ENCODE assay signal across 17 mouse cellular contexts in genomic region chr13:92923496-92923895, GRCm38 (mm10).
DNase-seq lines count a peak whose midpoint lies in the region; ATAC-seq and TF ChIP-seq lines count a peak whose summit lies in the region.
"Had no signal": no experiment of that assay in that cellular context is flagged by ENCODE, and none has a peak within 500 bp of the region (broad histone marks: within the 10 kb centered on the region; RNA-seq: fewer than 3 reads in every experiment).

No protein-coding gene starts in this region.

- H3K9ac ChIP-seq in liver, adult 2 months (ENCODE audit: low read depth, low read length), result no peak overlapping the region
- no peak overlapping the region for H3K9ac ChIP-seq in liver, embryonic 12.5 days
- H3K9ac ChIP-seq in MEL (ENCODE audit: control insufficient read depth, low read depth, low read length, poor library complexity, severe bottlenecking), result no peak overlapping the region
- no peak overlapping the region for H3K9ac ChIP-seq in forebrain, postnatal 0 days
- H3K9ac ChIP-seq: heart, embryonic 15.5 days; hindbrain, embryonic 14.5 days; lung, embryonic 14.5 days had no signal

- WGBS in liver, adult 2 months, result 86% methylated on average over 2 of the region's 2 CpGs
- WGBS in liver, embryonic 12.5 days (ENCODE audit: insufficient replicate concordance), result 37% methylated on average over 2 of the region's 2 CpGs
- WGBS in forebrain, postnatal 0 days, result 78% methylated on average over 2 of the region's 2 CpGs

- H3K9me3 ChIP-seq in liver, embryonic 12.5 days (replicated peaks), result no peaks in the 10 kb centered on the region
- no peaks in the 10 kb centered on the region for H3K9me3 ChIP-seq in MEL (replicated peaks; ENCODE audit: insufficient read depth, low read length)
- no peaks in the 10 kb centered on the region for H3K9me3 ChIP-seq in forebrain, postnatal 0 days (ENCODE audit: low read length)
- H3K9me3 ChIP-seq: forebrain, embryonic 10.5 days; heart, embryonic 15.5 days had no signal

- ATAC-seq in liver, embryonic 12.5 days, result no peak
- ATAC-seq in monocyte, adult 5-6 weeks (replicated peaks; ENCODE audit: insufficient number of reproducible peaks, low FRiP score, low TSS enrichment, poor library complexity, severe bottlenecking), result peak; percentile 66
- ATAC-seq in forebrain, postnatal 0 days, result no peak

- H3K36me3 ChIP-seq in liver, adult 2 months (ENCODE audit: control insufficient read depth, insufficient read depth, low read length), result no peaks in the 10 kb centered on the region
- no peaks in the 10 kb centered on the region for H3K36me3 ChIP-seq in liver, embryonic 12.5 days
- no peaks in the 10 kb centered on the region for H3K36me3 ChIP-seq in MEL (ENCODE audit: control insufficient read depth in 1 of 2, insufficient read depth in 2 of 2, low read length in 2 of 2)
- H3K36me3 ChIP-seq in forebrain, postnatal 0 days (ENCODE audit: insufficient read depth), result no peaks in the 10 kb centered on the region
- H3K36me3 ChIP-seq: forebrain, embryonic 10.5 days; heart, embryonic 15.5 days had no signal

- no peak for TF ChIP-seq POLR2A in liver, adult 2 months (IDR thresholded peaks at IDR 0.05; ENCODE audit: extremely low read depth, insufficient read depth, low read length)
- TF ChIP-seq POLR2A in MEL (IDR thresholded peaks at IDR 0.05; ENCODE audit: control insufficient read depth in 1 of 2, insufficient read depth in 1 of 2, low read depth in 1 of 2, low read length in 2 of 2, poor library complexity in 1 of 2), result no peak

- no peak for TF ChIP-seq EP300 in MEL (IDR thresholded peaks at IDR 0.05; ENCODE audit: low read depth in 1 of 2, low read length in 2 of 2)

- no peak overlapping the region for H3K4me3 ChIP-seq in liver, adult 2 months (ENCODE audit: insufficient read depth, low read depth, low read length)
- H3K4me3 ChIP-seq in liver, embryonic 12.5 days, result no peak overlapping the region
- no peak overlapping the region for H3K4me3 ChIP-seq in MEL (ENCODE audit: control insufficient read depth in 1 of 2, insufficient read depth in 1 of 2, low read depth in 2 of 2, low read length in 2 of 2)
- no peak overlapping the region for H3K4me3 ChIP-seq in forebrain, postnatal 0 days (ENCODE audit: low read depth, low read length)
- H3K4me3 ChIP-seq: forebrain, embryonic 10.5 days; heart, embryonic 15.5 days; myocyte had no signal

- TF ChIP-seq RAD21 in MEL (IDR thresholded peaks at IDR 0.05; ENCODE audit: low read depth, low read length), result no peak

- no peak for TF ChIP-seq CTCF in liver, adult 2 months (IDR thresholded peaks at IDR 0.05; ENCODE audit: low read depth, low read length)
- TF ChIP-seq CTCF in MEL (IDR thresholded peaks at IDR 0.05 in 2 of 3, conservative IDR thresholded peaks at IDR 0.05 in 1 of 3; ENCODE audit: control insufficient read depth in 1 of 3, insufficient read depth in 1 of 3, low read depth in 2 of 3, low read length in 3 of 3, poor library complexity in 1 of 3, severe bottlenecking in 1 of 3), result no peak
- TF ChIP-seq CTCF in forebrain, postnatal 0 days (IDR thresholded peaks at IDR 0.05; ENCODE audit: low read depth), result no peak

- H3K79me2 ChIP-seq in liver, adult 2 months (ENCODE audit: control insufficient read depth, insufficient read depth, low read length), result no peaks in the 10 kb centered on the region
- no peaks in the 10 kb centered on the region for H3K79me2 ChIP-seq in MEL (ENCODE audit: control insufficient read depth, insufficient read depth, low read length, poor library complexity)

- H3K27ac ChIP-seq in liver, adult 2 months (replicated peaks; ENCODE audit: insufficient read depth, low read depth, low read length), result no peak overlapping the region
- H3K27ac ChIP-seq in liver, embryonic 12.5 days, result no peak overlapping the region
- H3K27ac ChIP-seq in MEL (ENCODE audit: control insufficient read depth, low read depth, low read length), result no peak overlapping the region
- H3K27ac ChIP-seq in forebrain, postnatal 0 days (ENCODE audit: low read depth, low read length), result no peak overlapping the region
- H3K27ac ChIP-seq: forebrain, embryonic 10.5 days; heart, embryonic 15.5 days; hindbrain, embryonic 14.5 days had no signal

- H3K4me2 ChIP-seq in liver, embryonic 12.5 days, result no peak overlapping the region
- H3K4me2 ChIP-seq in forebrain, postnatal 0 days (ENCODE audit: low read depth), result no peak overlapping the region
- H3K4me2 ChIP-seq: heart, embryonic 15.5 days; hindbrain, embryonic 14.5 days; lung, embryonic 14.5 days; midbrain, embryonic 11.5 days had no signal

- H3K4me1 ChIP-seq in liver, adult 2 months (ENCODE audit: control insufficient read depth, insufficient read depth, low read length), result no peaks in the 10 kb centered on the region
- H3K4me1 ChIP-seq in liver, embryonic 12.5 days, result no peaks in the 10 kb centered on the region
- no peaks in the 10 kb centered on the region for H3K4me1 ChIP-seq in MEL (ENCODE audit: control insufficient read depth in 1 of 2, insufficient read depth in 2 of 2, low read length in 2 of 2)
- no peaks in the 10 kb centered on the region for H3K4me1 ChIP-seq in forebrain, postnatal 0 days (ENCODE audit: insufficient read depth)
- H3K4me1 ChIP-seq: forebrain, embryonic 10.5 days had no signal

- peak; percentile 11 for DNase-seq in liver, adult 2 months (ENCODE audit: extremely low read depth, low read depth, low spot score)
- peak; percentile 78 for DNase-seq in A20 (ENCODE audit: low read depth, low spot score)
- DNase-seq in MEL (ENCODE audit: low read depth, low spot score), result peak; percentile 64
- no peak for DNase-seq in forebrain, postnatal 0 days
- no peak for DNase-seq in kidney, postnatal 14 days
- DNase-seq: cerebellum, adult 18-20 months; kidney, adult 11 months; kidney, postnatal 25 days; lung, embryonic 14.5 days; thymus, adult 2 months had no signal

- no peaks in the 10 kb centered on the region for H3K27me3 ChIP-seq in liver, adult 2 months (ENCODE audit: control insufficient read depth, insufficient read depth, low read length)
- 0 out of 2 replicates have a peak, but pooled peaks cover 4% of the 10 kb centered on the region for H3K27me3 ChIP-seq in liver, embryonic 12.5 days (replicated peaks)
- no peaks in the 10 kb centered on the region for H3K27me3 ChIP-seq in MEL (ENCODE audit: control insufficient read depth in 1 of 2, insufficient read depth in 2 of 2, low read length in 2 of 2)
- H3K27me3 ChIP-seq in forebrain, postnatal 0 days (ENCODE audit: insufficient read depth, low read length), result no peaks in the 10 kb centered on the region
- H3K27me3 ChIP-seq: heart, embryonic 15.5 days had no signal

TF ChIP-seq in MEL, 35 proteins besides CTCF, POLR2A, EP300 and RAD21:
- no peak for TF ChIP-seq BHLHE40 (IDR thresholded peaks at IDR 0.05; ENCODE audit: borderline replicate concordance, low read depth, low read length)
- no peak for TF ChIP-seq CHD1 (IDR thresholded peaks at IDR 0.05; ENCODE audit: low read depth, low read length)
- no peak for TF ChIP-seq ELF1 (IDR thresholded peaks at IDR 0.05; ENCODE audit: low read depth, low read length)
- no peak for TF ChIP-seq ETS1 (IDR thresholded peaks at IDR 0.05; ENCODE audit: low read depth, low read length)
- TF ChIP-seq TBP (IDR thresholded peaks at IDR 0.05; ENCODE audit: low read depth, low read length), result peak; percentile 56
- TF ChIP-seq MXI1 (IDR thresholded peaks at IDR 0.05; ENCODE audit: low read depth, low read length), result no peak
- no peak for TF ChIP-seq E2F4 (IDR thresholded peaks at IDR 0.05; ENCODE audit: borderline replicate concordance, low read depth, low read length)
- TF ChIP-seq NRF1 (IDR thresholded peaks at IDR 0.05; ENCODE audit: insufficient read depth, low read depth, low read length, poor library complexity, severe bottlenecking), result no peak
- TF ChIP-seq ZMIZ1 (IDR thresholded peaks at IDR 0.05; ENCODE audit: low read depth, low read length), result no peak
TF ChIP-seq in MEL: peak in this region for 1.

Comparison
In these comparisons a context has a peak if more than half of its experiments do, and no peak if none do; other contexts are left out.
1. DNase-seq: peak in liver, adult 2 months (single experiment), A20 (single experiment) and MEL (single experiment); none in forebrain, postnatal 0 days (single experiment) and kidney, postnatal 14 days (single experiment).